Mouse (Mus musculus): ENCODE measurements around the gene Rsc1a1. TPM values are rescaled to one million over a fixed set of nuclear protein-coding genes. Genes with fewer than 3 reads are reported as not detected.

Rsc1a1 gene
- total RNA-seq (2021): under 1 TPM in 1 of 2 experiments, not detected in 1; 0.92 TPM
- long read RNA-seq, experiment 1, partial matches to known transcripts: 0 of 1 reads
- long read RNA-seq, experiment 1, other reads (novel, unspliced or antisense): 0 of 1 reads
- long read RNA-seq, experiment 2: 0 reads

DNA sequence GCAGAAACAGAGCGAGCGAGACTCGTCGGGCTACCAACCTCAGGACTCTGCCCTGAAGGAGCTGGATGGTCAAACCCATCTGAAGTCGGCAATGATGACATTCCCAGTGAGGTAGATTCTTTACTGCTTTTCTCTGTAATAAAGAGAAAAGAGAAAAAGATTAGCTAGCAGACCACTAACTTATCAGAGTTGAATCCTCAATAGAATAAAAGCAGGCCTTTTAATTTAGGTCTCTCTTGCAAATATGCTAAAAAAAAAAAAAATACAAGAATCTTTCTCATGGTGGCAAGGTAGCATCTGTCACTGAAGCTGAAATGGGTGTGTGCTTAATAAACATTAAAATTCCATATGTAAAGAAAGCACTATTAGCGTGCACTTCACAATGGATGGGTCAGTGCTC lies at the start of gene Rsc1a1:
Gene Rsc1a1 (minus strand): TSS at position 101 of the 400 bp plus-strand sequence.
- no peak for DNase-seq

DNA sequence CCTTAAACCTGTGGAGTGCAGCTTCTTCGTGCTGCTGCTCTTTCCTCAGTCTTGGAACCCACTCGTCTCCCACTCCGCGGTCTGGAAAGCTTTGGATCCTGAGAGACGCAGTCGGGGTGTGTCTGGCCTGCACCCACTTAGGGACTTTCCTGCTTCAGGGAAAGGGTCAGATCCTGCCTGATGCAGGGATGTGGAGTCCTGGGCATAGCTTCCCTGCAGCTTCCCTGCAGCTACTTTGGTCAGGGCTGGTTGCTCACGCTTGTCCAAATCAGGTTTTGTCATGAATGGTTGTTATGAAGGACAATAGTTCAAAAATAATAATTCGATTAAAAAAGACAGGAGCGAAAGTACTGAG lies 49.8 kb upstream of the Rsc1a1 start:
- DNase-seq: no peak

DNA sequence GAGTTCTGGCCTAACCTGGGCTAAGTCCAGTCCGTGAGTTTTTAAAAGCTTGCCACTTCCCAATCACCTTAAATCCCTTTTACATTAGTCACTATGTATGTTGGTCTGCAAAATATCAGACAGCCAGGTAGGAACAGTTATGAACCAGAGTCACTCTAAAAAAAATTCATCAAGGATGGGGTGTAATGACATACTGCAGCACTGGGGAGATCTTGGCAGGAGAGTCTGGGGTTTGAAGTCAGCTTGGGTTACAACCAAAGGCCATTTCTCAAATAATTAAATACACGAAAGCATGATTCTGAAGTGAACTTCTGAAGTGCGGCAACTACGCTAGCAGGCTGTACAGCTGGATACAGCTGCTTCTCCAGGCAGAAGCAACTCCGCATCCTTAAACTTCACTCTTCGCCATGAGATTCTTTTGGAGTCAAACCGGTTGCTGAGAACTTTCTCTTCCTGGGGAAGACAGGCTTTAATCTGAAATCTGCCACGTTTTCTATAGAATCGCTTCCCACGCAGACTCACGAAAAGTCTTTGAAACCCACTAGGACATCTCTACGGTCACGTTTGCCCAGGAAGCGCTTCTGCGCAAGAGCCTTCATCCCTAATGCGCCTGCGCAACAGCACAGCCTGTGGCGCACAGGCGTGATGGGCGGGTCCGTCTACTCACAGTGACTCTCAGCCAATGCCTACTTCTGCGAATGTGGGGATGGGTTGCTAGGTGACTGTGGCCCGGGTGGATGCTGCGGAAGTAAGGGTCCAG lies 49.2 kb upstream of the Rsc1a1 start:
- peak; percentile 93 to 96 for DNase-seq

DNA sequence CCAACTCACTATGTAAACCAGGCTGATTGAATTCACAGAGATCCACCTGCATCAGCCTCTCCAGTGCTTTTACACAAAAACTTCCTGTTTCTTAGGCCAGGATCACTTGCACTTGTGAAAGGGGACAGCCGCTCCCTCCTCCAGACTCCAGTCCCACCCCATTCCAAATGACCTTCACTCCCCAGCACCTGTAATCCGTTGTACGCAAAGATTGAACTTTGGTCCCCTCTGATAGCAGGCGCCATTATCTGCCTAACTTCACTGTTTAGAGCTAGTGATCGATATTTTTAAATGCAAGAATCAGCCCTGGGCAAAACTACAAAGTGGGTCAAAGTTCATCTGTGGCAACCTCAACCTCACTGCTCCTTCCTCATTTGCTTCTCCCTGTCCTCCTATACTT lies 46.4 kb upstream of the Rsc1a1 start:
- DNase-seq: no peak

DNA sequence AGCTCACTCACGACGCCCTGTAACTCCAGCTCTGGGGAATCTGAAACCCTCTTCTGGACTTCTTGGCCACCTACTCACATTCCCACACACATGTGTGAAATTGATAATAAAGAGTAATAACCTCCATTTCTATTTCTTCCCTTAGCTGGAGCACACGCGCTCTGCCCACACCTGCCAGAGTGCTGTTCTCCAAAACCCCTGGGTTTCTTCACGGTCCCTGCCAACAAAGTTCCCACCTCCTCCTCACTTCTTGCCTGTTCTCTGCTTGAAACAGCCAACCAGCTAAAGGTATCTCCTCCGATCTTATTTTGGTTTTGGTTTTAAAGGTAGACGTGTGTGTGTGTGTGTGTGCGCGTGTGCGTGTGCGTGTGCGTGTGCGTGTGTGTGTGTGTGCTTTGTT lies 45.0 kb upstream of the Rsc1a1 start:
- no peak for DNase-seq

DNA sequence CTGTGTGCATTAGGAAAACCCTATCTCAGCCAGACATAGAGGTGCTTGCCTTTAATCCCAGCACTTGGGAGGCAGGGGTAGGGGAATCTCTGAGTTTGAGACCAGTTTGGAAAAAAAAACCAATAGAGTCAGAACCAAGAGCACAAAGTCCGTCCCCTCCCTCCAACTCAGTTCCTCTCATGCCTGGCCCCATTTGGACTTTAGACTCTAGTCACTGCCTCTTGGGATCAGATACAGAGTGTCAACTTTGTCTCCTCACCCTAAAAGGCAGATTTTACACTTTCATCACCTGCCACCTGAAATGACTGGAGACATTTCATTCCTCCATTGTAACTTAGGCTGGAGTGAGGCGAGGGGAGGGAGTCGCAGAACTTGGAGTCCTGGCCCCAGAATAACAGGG lies 43.9 kb upstream of the Rsc1a1 start:
- no peak for DNase-seq

DNA sequence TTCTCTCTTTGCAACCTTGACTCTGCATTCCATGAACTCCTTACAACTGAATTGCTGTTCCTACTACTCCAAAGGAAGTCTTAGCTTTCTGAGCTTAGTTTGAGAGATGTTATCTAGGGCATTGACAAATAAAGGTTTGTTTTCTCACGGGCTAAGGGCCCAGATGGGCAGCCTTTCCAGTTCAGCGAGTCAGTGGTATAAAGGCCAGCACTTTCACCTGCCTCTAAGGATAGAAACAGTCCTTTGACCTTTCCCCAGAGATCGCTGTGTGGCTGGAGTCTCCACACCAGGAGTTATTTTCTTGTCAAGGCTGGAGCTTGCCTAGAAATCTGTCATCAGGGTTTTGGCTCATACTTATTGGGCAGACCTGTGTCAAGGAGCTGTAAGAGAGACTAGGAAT lies 40.3 kb upstream of the Rsc1a1 start:
- DNase-seq: no peak

DNA sequence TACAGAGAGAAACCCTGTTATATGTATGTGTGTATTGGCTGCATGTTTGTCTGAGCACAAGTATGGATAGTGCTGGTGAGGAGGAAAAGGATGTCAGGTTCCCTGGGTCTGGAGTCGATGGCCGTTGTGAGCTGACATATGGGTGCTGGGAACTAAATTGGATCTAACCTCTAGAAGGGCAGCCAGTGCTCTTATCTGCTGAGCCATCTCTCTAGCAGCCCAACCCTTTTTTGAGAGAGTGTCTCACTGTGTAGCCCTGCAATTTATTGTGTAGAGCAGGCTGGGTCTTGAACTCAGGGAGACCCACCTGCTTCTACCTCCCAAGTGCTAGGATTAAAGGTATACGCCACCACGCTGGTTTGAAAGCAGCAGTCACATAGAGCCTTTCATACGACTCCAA lies 39.9 kb upstream of the Rsc1a1 start:
- no peak for DNase-seq

DNA sequence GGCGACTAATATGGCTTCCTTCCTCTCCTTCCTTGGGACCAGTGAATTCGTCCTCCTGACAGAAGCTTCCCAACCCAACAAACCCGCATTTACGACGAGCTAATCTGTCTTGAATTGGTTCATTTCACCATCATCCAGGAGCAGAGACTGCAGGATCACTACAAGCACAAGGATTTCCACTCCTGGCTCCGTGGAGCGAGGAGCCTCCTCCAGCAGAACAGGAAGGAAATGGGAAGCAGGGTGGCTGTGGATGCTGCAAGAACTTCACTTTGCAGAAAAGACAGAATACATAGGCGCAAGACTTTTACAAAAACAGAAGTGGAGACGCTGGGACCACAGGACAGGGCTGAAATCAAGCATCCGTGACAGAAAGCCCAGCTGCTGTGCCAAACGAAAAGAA lies 39.2 kb upstream of the Rsc1a1 start:
- DNase-seq: peak in 1 of 2 experiments; percentile 30

DNA sequence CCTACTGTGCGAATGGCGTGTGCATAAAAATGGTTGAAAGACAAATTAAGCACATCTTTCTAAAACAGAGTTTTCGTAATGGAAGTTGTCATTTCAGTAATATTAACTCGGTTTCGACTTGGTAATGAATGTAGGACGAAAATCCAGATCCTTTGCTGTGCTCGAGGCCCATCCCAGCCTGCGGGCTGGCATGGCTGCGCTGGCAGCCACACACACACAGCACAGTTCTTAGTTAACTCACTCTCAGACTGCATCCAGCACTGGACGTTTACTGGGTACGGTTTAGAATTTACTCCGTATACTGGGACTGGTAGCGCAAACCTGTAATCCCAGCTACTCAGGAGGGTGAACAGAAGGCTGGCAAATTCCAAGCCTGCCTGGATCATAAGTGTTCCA lies 38.3 kb upstream of the Rsc1a1 start:
- DNase-seq: no peak

DNA sequence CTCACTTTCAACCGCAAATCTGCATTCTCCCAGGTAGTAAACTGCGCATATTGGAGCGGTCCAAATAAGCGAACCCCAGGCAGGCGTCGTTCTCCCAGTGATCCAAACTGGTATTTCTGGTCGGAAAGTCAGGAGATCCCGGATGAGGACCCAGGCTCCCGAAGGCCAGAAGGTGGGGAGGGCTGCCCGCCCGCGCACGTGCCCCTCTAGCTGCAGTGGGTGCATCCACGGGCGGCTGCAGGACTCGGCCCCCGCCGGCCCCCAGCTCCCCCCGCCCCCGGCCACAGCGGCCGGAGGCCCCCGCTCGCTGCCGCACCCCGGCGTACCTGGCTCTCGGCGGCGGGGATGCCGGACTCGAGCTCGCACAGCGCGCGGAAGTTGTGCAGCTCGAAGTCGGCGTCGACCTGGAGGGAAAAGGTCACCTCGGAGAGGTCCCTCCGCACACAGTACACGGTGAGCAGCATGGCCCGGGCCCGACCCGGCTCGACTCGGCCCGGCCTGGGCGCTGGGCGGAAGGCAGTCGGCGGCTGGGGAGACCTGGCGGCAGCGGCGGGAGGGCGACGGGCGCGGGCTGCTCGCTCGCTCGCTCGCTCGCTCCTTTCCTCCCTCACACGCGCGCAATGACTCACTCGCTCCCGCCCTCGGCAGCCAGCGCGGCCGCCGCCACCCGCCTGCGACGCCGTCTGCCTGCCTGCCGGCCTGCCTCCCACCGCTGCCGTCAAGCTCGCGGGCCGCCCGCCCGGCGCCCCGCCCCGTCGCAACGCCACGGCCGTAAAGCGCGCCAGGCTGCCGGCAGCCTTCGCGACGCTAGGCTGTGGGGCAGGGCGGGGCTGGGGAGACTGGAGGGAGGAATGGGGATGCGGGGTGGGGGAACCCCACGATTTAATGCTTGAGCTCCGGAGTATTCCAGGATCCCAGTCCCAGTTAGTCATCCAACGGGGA lies 37.6 kb upstream of the Rsc1a1 start, which contains the start of gene Ddi2:
Gene Ddi2 (minus strand): TSS at position 689 of the 942 bp plus-strand sequence.
- DNase-seq: peak; percentile 91 to 95

DNA sequence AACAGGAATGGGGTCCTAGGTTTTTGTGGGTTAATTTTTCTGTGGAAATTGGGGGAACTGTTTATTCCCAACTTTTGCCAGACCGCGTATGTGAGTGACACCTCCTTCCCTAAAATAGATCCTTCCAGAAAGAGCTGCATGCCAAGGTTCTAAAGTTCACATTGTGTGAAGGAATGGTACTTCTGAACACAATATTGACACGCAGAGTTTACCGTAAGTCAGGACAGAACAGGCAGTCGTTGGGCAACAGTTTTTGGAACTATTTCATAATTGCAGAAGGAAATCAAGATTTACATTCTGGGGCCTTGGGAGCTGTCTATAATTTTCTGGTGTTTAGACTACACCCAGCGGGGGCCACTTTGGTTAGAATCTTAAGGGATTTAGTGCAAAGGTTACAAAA lies 36.6 kb upstream of the Rsc1a1 start:
- no peak for DNase-seq

DNA sequence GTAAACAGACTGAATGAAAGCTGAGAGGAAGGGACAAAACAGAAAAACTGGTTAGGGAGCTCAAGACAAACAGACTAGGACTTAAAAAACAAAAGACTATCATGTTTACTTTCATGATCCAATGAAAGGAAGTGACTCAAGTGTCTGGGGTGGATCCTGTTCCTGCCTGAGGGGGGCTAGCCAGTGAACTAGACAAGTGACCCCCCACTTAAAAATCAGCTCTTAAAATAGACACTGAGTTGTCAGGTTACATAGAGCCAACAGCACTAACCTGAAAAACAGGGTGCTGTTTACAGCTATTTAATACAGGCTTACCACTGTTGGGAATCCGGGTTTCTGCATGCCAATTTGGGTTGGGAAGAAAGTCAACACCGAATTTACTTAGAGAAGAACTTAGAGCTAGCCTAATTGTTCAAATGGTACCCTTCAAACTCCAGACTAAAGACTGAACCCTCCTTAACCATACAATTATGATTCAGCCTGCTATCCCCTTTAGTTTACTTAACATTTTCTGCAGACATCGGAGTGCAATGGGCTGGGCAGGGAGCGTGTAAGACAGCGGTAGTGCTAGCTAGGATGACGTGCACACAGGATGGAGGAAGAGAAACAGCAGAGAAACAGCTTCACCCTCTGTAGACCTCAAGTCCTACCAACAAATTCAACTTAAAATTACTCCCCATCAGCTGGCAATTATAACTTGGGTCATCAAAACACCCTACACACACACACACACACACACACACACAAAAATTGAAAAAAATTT lies 35.5 kb upstream of the Rsc1a1 start:
- peak in 1 of 2 experiments; percentile 25 for DNase-seq

DNA sequence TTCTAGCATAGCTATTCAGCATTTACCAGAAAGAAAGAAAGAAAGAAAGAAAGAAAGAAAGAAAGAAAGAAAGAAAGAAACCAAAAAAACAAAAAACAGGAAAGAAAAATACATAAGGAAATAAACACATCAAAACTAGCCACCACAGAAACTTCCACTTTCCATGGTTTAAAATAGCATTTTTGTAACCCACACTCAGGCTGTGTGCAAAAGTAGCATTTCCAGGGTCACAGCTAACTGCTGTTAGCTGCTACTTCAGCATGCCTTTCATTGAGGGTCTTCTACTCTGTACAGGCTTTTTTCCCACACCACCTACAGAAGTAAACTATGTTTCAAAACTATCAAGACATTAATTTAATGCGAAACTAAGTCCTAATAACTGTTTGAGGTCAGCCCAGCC lies 33.9 kb upstream of the Rsc1a1 start:
- no peak for DNase-seq

DNA sequence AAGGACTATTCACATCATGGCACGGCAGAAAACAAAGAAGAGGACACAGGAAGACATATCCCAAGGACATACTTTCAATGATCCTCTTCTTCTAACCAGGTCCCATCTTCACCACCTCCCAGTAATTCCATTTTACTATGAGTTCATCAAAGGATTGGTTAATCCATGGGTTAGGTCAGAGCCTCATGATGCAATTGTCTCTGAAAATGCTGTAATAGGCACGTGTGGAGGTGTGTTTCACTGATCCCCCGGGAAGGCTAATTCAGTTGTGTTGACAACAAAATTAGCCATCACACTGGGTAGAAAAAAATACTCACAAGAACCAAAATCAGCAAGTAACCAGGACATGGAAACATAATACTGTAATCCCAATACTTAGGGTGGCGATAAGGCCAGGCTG lies 32.2 kb upstream of the Rsc1a1 start:
- no peak for DNase-seq

DNA sequence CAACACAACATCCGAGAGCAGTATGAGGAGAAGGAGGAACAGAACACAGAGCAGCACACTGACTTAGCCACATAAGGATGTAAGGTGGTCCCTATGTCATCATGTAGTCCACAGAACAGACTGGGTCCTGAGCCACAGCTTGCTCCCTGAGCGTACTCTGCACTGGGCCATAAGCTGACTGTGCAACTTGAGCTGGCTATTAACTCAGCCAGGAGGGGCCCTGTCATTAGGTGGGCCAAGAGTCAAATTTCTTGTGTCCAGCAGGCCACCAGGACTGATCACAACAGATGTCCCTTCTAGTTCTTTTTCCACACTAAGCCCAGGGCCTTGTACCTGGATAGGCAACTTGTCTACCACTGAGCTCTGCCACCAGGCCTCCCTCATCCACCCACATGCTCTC lies 29.6 kb upstream of the Rsc1a1 start:
- no peak for DNase-seq

DNA sequence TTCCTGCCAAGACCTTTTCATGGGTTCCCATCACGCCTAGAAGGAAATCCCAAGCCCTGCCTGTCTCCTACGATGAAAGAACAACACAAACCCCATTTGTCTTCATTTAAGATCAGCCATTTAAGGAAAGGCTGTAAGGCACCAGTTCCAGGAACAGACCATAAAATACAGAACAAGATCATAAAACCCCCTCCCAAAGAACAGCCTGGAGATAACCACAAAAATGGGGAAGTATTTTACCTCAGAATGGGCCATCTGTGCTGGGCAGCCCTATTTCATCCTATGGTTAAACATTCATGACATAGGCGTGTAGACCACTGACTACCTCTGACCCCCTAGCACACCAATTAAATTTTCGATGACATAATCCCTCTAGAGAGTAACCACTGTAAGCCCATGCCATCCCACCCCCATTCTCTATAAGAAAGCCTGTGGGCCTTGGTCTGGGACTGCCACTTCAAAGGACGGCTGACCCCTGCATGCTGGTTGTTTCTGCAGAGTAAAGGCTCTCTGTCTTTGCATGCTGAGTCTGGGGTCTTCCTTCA lies 28.3 kb upstream of the Rsc1a1 start:
- DNase-seq: no peak

DNA sequence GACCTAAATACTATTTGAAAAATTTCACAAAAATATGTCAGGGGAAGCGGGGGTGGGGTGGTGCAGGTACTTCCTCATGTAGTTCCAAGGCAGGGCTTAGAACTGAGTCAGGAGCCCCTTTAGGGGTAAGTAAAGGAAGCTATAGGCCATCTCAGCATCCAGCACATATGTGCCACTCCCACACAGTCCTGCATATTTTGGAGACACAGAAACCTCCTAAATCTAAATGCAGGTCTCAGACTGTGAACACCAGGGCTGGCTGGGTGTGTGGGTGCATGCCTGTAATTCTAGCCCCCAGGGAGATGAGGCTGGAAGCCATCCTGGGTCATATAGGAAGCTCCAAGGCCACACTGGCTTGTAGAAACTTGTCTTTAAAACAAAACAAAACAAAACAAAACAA lies 25.9 kb upstream of the Rsc1a1 start:
- DNase-seq: no peak

DNA sequence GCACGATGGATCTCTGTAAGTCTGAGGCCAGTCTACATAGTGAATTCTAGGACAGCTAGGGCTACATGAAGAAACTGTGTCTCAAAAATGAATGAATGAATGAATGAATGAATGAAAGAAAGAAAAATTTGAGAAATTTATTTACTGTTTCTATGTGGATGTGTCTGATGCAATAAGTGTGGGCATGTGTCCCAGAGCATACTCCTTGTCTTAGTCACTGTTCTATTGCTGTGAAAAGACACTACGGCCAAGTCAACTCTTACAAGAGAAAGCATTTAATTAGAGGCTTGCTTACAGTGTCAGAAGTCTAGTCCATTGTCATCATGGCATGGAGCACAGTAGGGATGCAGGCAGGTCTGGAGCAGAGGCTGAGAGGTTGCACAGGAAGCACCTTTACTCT lies 23.6 kb upstream of the Rsc1a1 start:
- DNase-seq: peak in 1 of 2 experiments; percentile 21

DNA sequence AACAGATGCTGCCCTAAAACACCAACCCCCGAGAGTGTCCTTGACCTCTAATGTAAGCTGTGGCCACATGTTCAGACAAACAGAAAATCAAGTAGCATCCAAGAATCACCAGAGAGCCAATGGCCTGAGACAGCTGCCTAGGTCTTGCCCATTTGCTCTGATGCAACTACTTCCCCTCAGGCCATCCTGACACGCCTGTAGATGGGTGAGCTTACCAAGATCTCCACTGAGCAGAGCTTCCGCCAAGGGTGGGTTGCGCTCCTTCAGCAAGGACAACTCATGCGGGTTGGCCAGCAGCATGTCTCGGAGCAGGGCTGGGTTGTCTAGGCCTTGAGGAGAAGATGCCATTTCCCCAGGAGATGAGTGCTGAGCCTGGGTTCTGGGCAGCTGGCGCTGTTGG lies 22.6 kb upstream of the Rsc1a1 start:
- DNase-seq: no peak

DNA sequence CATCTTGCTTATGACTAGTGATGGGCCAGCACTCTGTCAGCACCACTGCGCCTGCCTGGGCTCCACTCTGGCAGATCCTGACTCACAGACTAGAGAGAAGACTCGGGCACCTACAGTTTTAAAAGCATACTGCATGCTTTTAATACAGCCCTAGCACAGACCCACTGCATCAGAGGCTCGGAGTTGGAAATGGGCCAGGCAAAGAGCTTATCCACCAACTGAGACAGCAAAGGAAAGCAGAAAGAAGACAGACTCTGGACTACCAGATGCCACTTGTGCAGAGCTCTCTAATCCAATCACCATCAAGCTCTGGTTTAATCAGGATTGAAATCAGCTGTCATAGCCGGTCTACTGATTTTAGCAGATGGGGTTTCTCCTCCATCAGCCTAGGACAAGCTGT lies 19.9 kb upstream of the Rsc1a1 start:
- no peak for DNase-seq

DNA sequence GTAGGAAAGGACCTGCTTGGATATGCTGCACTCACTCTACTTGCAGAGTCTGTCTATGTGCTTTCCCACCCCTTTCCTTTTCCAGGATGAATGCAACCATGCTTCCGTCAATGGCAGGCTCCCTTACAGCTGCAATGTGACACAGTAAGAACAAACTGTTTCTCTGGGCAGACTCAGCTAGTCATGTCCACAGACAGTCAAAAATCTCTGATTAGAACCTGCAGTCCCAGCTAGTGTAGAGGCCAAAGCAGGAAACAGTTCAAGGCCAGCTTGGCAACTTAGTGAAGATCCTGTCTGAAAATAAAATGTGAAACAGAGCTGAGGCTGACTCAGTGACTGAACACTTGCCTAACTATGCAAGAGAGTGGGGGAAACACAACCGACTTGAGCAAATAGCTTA lies 19.2 kb upstream of the Rsc1a1 start:
- peak in 1 of 2 experiments; percentile 70 for DNase-seq

All from heart, adult 18-20 months (tissue).